Mouse (Mus musculus) telencephalon, adult 2 months (tissue): ENCODE measurements around the gene Dpy19l3.

ENCODE experiments used
- DNase-seq: peaks from one replicate; pipeline ENCODE4 v3.0.0-alpha.2; 2011; ENCODE audit warnings: low read depth, low spot score

Gene Dpy19l3

GRCm38 (mm10) chr7:35640072-35640471, 114.2 kb downstream of the Dpy19l3 start:
- no peak for DNase-seq

DNA sequence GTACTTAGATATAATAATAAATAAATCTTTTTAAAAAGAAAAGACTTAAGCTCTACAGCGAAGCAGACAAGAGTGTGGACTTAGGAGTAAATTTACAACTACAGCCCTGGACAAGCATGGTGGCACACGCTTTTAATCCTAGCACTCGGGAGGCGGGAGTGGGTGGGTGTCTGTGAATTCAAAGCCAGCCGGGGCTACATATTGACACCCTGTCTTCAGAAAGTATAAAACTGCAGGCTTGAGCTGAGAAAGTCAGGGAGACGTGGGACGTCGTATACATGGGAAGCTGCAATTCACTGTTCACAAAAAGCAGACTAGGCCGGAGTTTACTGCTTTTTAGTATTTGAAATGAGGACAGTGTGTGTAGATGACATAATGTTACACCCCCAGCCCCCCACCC, 117.4 kb downstream of the Dpy19l3 start:
- DNase-seq, result peak; percentile 27

GRCm38 (mm10) chr7:35636229-35636628, 118.0 kb downstream of the Dpy19l3 start:
- no peak for DNase-seq
